Mouse (Mus musculus) midbrain, embryonic 14.5 days (tissue): Measurements from ENCODE around the gene Sqstm1. TPM values are rescaled to one million over a fixed set of nuclear protein-coding genes. Genes with fewer than 3 reads are reported as not detected.

Source experiments
- ATAC-seq: fragments of 200-750 bp; cut with Nextera tagmentation; 2 replicates; pipeline ENCODE4 v1.8.0; 2017; ENCODE audit warnings: moderate number of reproducible peaks, moderate library complexity; ENCODE audit not compliant: low FRiP score, low TSS enrichment
- DNase-seq: peaks from one replicate; pipeline ENCODE4 v3.0.0-alpha.2; 2015
- H3K27ac ChIP-seq: fragments of 300-500 bp; sonication (generic); replicated peaks from 2 replicates; pipeline ENCODE4 v1.5.1; 2014; ENCODE audit warnings: mild to moderate bottlenecking, low read depth, low read length, moderate library complexity
- H3K27me3 ChIP-seq: fragments of 300-500 bp; sonication (generic); 2 replicates; pipeline ENCODE4 v1.6.1; 2014; ENCODE audit warnings: low read length, control low read depth, mixed read lengths; ENCODE audit not compliant: control insufficient read depth, insufficient read depth
- H3K36me3 ChIP-seq: fragments of 300-500 bp; sonication (generic); 2 replicates; pipeline ENCODE4 v1.6.1; 2014; ENCODE audit warnings: low read length, control low read depth; ENCODE audit not compliant: control insufficient read depth, insufficient read depth
- H3K4me1 ChIP-seq: fragments of 300-500 bp; sonication (generic); 2 replicates; pipeline ENCODE4 v1.6.1; 2014; ENCODE audit warnings: mild to moderate bottlenecking, antibody characterized with exemption, low read length, control low read depth; ENCODE audit not compliant: control insufficient read depth, insufficient read depth
- H3K4me2 ChIP-seq: fragments of 300-500 bp; sonication (generic); 2 replicates; pipeline ENCODE4 v1.6.1; 2014; ENCODE audit warnings: mild to moderate bottlenecking, low read length, moderate library complexity
- H3K4me3 ChIP-seq: fragments of 300-500 bp; sonication (generic); replicated peaks from 2 replicates; pipeline ENCODE4 v1.5.1; 2014; ENCODE audit warnings: low read depth, low read length
- H3K9ac ChIP-seq: fragments of 300-500 bp; sonication (generic); replicated peaks from 2 replicates; pipeline ENCODE4 v1.6.1; 2014; ENCODE audit warnings: mild to moderate bottlenecking, low read length, moderate library complexity
- H3K9me3 ChIP-seq: fragments of 300-500 bp; sonication (generic); 2 replicates; pipeline ENCODE4 v1.6.1; 2016; ENCODE audit warnings: low read length, control low read depth, mixed read lengths; ENCODE audit not compliant: control insufficient read depth
- WGBS: fragments of 180-500 bp; shearing (Covaris S2); extraction: QIAGEN DNeasy Blood & Tissue Kit; methylation state at CpG from one replicate; pipeline ENCODE4 v1.1.7; 2014; 5-methylcytosine and 5-hydroxymethylcytosine counted together
- polyA plus RNA-seq: library from polyadenylated mRNA; unstranded; fragments of >200 nt; fragmentation: Nextera tagmentation; extraction: Ambion mirVana; gene quantifications from 2 replicates; pipeline ENCODE4 v1.2.1, GENCODE M21; 2014

Gene Sqstm1
- polyA plus RNA-seq, 1 experiment from 2014 or later: 312 TPM

DNA sequence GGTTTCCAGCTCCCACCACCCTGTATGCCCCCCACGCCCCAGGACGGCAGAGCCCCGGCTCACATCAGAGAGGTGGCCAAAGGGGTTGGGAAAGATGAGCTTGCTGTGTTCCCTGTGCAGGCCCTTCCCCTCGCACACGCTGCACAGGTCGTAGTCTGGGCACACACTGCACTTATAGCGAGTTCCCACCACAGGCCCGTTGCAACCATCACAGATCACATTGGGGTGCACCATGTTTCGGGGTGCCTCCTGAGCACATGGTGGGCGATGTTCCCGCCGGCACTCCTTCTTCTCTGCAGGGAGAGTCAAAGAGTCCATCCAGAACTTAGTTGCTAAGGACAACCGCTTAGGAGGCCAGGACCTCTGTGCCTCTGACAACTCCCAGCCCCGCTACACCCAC lies 3.3 kb downstream of the Sqstm1 start:
- H3K36me3 ChIP-seq: peaks cover 52% of the 10 kb centered on the region
- 93% methylated on average over 14 of the region's 14 CpGs for WGBS

DNA sequence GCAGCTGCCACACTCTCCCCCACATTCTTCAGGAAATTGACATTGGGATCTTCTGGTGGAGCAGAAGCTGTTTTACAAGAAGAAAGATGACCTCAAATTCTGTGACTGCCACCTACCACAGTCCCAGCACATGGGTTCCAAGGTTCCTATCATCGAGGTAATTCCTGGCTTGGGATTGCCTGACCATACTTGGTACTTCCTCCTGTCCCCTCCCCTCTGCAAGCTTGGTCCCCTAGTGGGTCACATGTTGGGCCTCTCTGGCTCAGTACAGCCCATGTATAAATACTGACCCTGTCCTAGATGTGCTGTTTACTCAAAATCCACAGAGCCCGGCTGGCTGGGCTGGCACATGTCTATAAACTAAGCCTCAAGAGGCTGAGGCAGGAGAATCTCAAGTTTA lies 4.6 kb downstream of the Sqstm1 start:
- 94% methylated on average over 2 of the region's 2 CpGs for WGBS
- H3K4me1 ChIP-seq: peaks cover 14% of the 10 kb centered on the region
- H3K27ac ChIP-seq: no peak overlapping the region
- no peaks in the 10 kb centered on the region for H3K9me3 ChIP-seq
- no peak for ATAC-seq
- H3K4me2 ChIP-seq: no peak overlapping the region
- H3K9ac ChIP-seq: no peak overlapping the region
- H3K27me3 ChIP-seq: no peaks in the 10 kb centered on the region
- no peak overlapping the region for H3K4me3 ChIP-seq
- DNase-seq: no peak
- H3K36me3 ChIP-seq: peaks cover 65% of the 10 kb centered on the region

More for the DNA sequence above, 3.3 kb downstream of the Sqstm1 start:
- Histone ChIP-seq H3K4me3 (no peak overlapping the region), H3K4me1 (peaks cover 16% of the 10 kb centered on the region), H3K27ac (no peak overlapping the region), H3K27me3 (no peaks in the 10 kb centered on the region), H3K9ac (no peak overlapping the region), H3K4me2 (no peak overlapping the region), H3K9me3 (no peaks in the 10 kb centered on the region)
- DNase-seq: no peak
- ATAC-seq: no peak

DNA sequence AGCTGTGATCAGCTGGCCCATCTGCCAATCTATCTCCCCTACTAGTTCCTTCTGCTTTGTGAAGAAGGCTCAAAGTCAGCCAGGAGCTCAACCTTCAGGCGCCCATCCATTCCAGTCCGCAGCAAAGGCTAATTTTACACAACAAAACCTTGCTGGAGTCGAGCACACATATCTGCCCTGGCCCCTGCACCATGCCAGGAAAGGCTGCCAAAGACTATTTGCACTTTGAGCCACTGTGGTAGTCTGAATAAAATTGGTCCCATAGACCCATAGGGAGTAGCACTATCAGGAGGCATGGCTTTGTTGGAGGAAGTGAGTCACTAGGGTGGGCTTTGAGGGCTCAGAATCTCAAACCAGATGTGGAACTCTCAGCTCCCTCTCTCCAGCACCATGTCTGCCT lies 5.2 kb downstream of the Sqstm1 start:
- Histone ChIP-seq H3K27me3 (no peaks in the 10 kb centered on the region), H3K4me1 (peaks cover 10% of the 10 kb centered on the region), H3K36me3 (peaks cover 71% of the 10 kb centered on the region), H3K9me3 (no peaks in the 10 kb centered on the region), H3K9ac (no peak overlapping the region), H3K4me3 (no peak overlapping the region), H3K4me2 (no peak overlapping the region), H3K27ac (no peak overlapping the region)
- no peak for ATAC-seq
- WGBS: 93% methylated on average over 3 of the region's 3 CpGs
- DNase-seq: no peak

DNA sequence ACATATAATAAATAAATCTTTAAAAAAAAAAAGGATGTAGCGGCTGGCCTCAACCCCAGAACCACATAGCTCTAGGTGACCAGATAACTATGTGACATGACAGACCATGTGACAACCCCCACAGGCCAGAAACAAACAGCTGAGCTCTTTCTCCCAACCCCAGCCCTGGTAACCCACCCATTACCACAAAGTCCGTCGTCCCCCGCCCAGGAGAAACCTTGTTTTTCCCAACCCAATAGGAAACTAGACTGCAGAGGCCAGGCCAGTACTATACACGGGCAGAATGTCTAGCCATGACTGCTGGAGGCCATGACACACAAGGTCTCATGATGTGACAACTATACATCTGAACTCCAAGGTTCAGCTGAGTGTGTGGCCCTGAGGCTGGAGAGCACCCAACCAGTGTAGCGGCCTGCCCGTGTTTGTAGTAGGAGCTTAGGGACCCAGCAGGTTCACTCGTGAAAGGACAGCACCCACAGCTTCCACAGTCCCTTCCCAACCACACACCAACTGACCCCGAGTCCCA lies 7.3 kb downstream of the Sqstm1 start:
- Histone ChIP-seq H3K9me3 (no peaks in the 10 kb centered on the region), H3K27me3 (no peaks in the 10 kb centered on the region), H3K36me3 (peaks cover 90% of the 10 kb centered on the region), H3K4me2 (no peak overlapping the region), H3K4me3 (no peak overlapping the region), H3K9ac (no peak overlapping the region), H3K4me1 (0 out of 2 replicates have a peak, but pooled peaks cover 1% of the 10 kb centered on the region), H3K27ac (no peak overlapping the region)
- DNase-seq (no peak), ATAC-seq (no peak)
- WGBS: 93% methylated on average over 9 of the region's 9 CpGs

DNA sequence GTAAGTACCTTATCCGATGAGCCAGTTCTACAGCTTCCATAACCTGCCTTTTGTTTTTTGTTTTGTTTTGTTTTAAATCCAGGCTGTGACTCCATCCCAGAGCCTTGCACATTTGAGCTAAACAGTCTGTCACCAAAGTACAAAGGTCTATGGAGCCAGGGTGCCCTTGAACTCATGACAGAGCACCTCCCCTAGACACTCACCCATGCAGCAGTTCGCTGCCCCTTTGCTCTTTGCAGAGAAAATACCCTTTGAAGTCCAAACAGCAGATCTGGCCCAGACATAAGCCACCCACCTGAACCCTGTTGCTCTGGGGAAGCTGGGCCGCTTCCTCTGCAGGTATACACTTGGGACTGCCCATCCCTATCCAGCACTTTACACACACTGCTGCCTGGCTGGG lies 9.0 kb downstream of the Sqstm1 start:
- H3K27ac ChIP-seq: no peak overlapping the region

DNA sequence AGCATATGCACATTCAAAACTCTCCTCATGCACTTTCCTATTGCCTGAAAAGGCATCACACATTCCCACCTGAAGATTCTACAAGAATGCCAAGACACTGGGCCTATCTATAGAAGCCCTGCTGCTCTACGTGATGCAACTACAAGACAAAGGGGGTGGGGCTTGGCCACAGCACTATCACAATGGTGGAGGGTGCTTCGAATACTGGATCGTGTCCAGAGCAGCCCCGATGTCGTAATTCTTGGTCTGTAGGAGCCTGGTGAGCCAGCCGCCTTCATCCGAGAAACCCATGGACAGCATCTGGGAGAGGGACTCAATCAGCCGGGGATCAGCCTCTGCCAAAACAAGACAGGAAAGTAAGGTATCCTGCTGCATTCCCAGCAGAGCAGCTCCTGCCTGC lies 10.0 kb downstream of the Sqstm1 start:
- H3K4me1 ChIP-seq: no peaks in the 10 kb centered on the region
- H3K9ac ChIP-seq: no peak overlapping the region
- no peaks in the 10 kb centered on the region for H3K9me3 ChIP-seq
- H3K27ac ChIP-seq: no peak overlapping the region
- DNase-seq (no peak), ATAC-seq (no peak)
- H3K36me3 ChIP-seq: peaks cover 86% of the 10 kb centered on the region
- H3K27me3 ChIP-seq: no peaks in the 10 kb centered on the region
- 85% methylated on average over 8 of the region's 8 CpGs for WGBS
- no peak overlapping the region for H3K4me2 ChIP-seq
- H3K4me3 ChIP-seq: no peak overlapping the region

More for the DNA sequence above, 9.0 kb downstream of the Sqstm1 start:
- Histone ChIP-seq H3K4me3 (no peak overlapping the region), H3K36me3 (peaks cover 93% of the 10 kb centered on the region), H3K4me2 (no peak overlapping the region), H3K27me3 (no peaks in the 10 kb centered on the region), H3K9me3 (no peaks in the 10 kb centered on the region), H3K9ac (no peak overlapping the region), H3K4me1 (no peaks in the 10 kb centered on the region)
- ATAC-seq: no peak
- DNase-seq: no peak
- 94% methylated on average over 3 of the region's 3 CpGs for WGBS

DNA sequence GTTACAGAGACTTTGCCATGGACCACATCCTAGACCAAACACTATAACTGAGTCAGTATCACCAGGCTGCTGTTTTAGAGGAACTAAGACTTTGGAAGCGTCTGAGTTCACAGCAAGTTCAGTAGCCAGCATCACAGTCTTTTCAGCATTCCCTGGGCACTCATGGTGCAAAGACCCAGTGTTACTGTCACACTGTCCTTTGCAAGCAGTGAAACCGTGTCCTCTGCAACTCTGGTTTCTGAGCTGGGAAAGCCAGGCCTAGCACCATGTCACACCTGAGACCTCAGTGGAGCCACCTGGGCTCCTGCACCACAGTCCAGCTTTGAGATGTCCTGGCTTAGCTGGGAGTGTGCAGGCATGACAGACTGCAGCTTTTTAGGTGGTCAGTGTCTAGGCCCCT lies 11.7 kb downstream of the Sqstm1 start:
- no peaks in the 10 kb centered on the region for H3K27me3 ChIP-seq
- no peak overlapping the region for H3K4me2 ChIP-seq
- 89% methylated on average over 2 of the region's 2 CpGs for WGBS
- no peaks in the 10 kb centered on the region for H3K9me3 ChIP-seq
- ATAC-seq: no peak
- H3K4me3 ChIP-seq: no peak overlapping the region
- H3K4me1 ChIP-seq: no peaks in the 10 kb centered on the region
- H3K36me3 ChIP-seq: peaks cover 81% of the 10 kb centered on the region
- no peak for DNase-seq
- H3K9ac ChIP-seq: no peak overlapping the region
- no peak overlapping the region for H3K27ac ChIP-seq

DNA sequence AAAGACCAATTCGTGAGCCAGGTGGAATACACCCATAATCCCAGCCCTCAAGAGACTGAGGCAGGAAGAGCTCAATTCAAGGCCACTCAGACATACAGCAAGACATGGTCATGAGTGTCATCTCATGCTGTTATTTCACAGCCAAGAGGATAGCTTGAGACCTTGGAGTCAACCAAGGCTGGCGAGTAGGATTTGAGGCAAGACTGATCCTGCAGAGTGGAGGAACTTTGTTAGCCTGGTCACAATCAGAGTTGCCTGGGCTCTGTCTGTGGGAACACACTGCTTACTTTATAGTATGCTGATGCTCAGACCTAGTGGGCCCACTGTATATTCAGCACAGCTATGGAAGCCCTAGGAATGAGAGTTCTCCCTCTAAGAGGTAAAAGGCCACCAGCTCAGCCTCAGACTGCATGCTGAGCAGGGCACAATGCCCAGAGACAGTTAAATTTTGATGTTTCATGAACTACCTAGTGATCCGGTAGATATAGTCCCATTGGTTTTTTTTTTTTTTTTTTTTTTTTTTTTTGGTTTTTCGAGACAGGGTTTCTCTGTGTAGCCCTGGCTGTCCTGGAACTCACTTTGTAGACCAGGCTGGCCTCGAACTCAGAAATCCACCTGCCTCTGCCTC lies 12.3 kb downstream of the Sqstm1 start:
- Histone ChIP-seq H3K9me3 (no peaks in the 10 kb centered on the region), H3K4me3 (no peak overlapping the region), H3K27me3 (no peaks in the 10 kb centered on the region), H3K36me3 (peaks cover 76% of the 10 kb centered on the region), H3K9ac (no peak overlapping the region), H3K4me1 (no peaks in the 10 kb centered on the region), H3K4me2 (no peak overlapping the region), H3K27ac (no peak overlapping the region)
- DNase-seq (no peak), ATAC-seq (no peak)
- 93% methylated on average over 3 of the region's 5 CpGs for WGBS

DNA sequence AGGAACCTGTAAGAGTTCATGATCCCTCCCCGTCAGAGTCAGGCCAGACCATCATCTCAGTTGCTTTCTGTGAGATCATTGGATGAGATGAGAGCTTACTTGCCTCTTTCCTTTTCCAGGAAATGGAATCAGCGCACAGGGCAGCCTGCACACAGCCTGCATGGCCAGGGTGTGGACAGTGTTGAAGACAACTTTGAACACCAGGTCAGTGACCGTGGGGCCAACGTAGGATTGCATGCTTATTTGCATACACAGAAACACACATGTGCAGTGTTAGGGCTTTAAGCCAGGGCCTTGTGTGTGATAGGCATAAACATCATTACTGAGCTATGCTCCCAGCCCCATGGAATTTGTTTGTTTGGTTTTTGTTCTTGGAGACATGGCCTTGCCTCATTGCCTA lies 13.1 kb downstream of the Sqstm1 start:
- Histone ChIP-seq H3K4me2 (no peak overlapping the region), H3K36me3 (peaks cover 69% of the 10 kb centered on the region)
- WGBS: 93% methylated on average over 4 of the region's 4 CpGs

More for the DNA sequence above, 13.1 kb downstream of the Sqstm1 start:
- Histone ChIP-seq H3K4me1 (no peaks in the 10 kb centered on the region), H3K27ac (no peak overlapping the region), H3K9ac (no peak overlapping the region), H3K4me3 (no peak overlapping the region), H3K9me3 (no peaks in the 10 kb centered on the region), H3K27me3 (no peaks in the 10 kb centered on the region)
- DNase-seq: no peak
- no peak for ATAC-seq
